33 mouse cellular contexts compared by ENCODE assay signal in the genomic region with DNA sequence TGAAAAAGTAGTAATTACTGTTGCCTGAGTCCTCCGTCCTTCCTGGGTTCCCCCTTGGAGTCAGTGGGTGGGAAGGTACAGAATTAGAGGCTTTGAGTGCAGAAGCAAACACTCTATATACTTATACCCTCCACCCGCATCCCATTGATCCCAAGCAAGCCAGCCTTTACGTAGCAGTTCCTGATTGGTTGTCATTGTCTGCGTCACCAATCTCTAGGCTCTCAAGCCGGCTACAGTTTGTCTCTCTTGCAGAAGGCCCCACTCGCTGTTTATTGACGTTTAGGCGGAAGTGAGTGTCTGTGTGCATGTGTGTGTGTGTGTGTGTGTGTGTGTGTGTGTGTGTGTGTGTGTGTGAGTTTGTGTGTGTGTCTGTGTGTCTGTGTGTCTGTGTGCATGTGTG. TPM values are rescaled to one million over a fixed set of nuclear protein-coding genes. Genes with fewer than 3 reads are reported as not detected.
"Had no signal": no experiment of that assay in that cellular context is flagged by ENCODE, and none has a peak within 500 bp of the region (broad histone marks: within the 10 kb centered on the region; RNA-seq: fewer than 3 reads in every experiment).

No protein-coding gene starts in this region.

- H3K4me1 ChIP-seq: heart, embryonic 12.5 days; hindbrain, embryonic 10.5 days; hindbrain, embryonic 12.5 days; intestine, embryonic 15.5 days; kidney, embryonic 15.5 days; limb, embryonic 13.5 days; limb, embryonic 15.5 days; liver, embryonic 12.5 days had no signal

- H3K4me3 ChIP-seq: heart, adult 2 months; heart, embryonic 12.5 days; hindbrain, embryonic 10.5 days; hindbrain, embryonic 12.5 days; intestine, embryonic 15.5 days; kidney, embryonic 15.5 days; limb, embryonic 13.5 days; limb, embryonic 15.5 days; liver, embryonic 12.5 days had no signal

- H3K4me2 ChIP-seq: heart, embryonic 12.5 days; hindbrain, embryonic 12.5 days; hindbrain, embryonic 14.5 days; intestine, embryonic 15.5 days; kidney, embryonic 15.5 days; limb, embryonic 13.5 days; limb, embryonic 15.5 days; liver, embryonic 12.5 days had no signal

- H3K9ac ChIP-seq: heart, embryonic 12.5 days; hindbrain, embryonic 12.5 days; hindbrain, embryonic 14.5 days; intestine, embryonic 15.5 days; kidney, embryonic 15.5 days; limb, embryonic 13.5 days; limb, embryonic 15.5 days; liver, embryonic 12.5 days; liver, embryonic 14.5 days had no signal

- DNase-seq: gastrocnemius, postnatal 14 days; gastrocnemius, postnatal 36 days; heart, adult 11 months; heart, adult 2 months; heart, postnatal 10 days; heart, postnatal 4 days; kidney, adult 11 months; kidney, adult 2 months; kidney, adult 9 months; kidney, postnatal 14 days; kidney, postnatal 36 days; layer of hippocampus, adult 9-11 months; layer of hippocampus, postnatal 36 days; left cerebral cortex, postnatal 4 days had no signal

- ATAC-seq: hindbrain, embryonic 16.5 days; inflammation-experienced regulatory T-cells, adult 6 months; intestine, embryonic 15.5 days; liver, embryonic 12.5 days had no signal

- H3K27me3 ChIP-seq: heart, embryonic 12.5 days; hindbrain, embryonic 12.5 days; intestine, embryonic 15.5 days; kidney, embryonic 15.5 days; limb, embryonic 13.5 days; limb, embryonic 15.5 days; liver, embryonic 12.5 days had no signal

- H3K27ac ChIP-seq: heart, adult 2 months; hindbrain, embryonic 10.5 days; hindbrain, embryonic 12.5 days; hindbrain, embryonic 14.5 days; intestine, embryonic 15.5 days; kidney, embryonic 15.5 days; kidney, postnatal 0 days; limb, embryonic 13.5 days; limb, embryonic 15.5 days; liver, embryonic 12.5 days; liver, embryonic 14.5 days had no signal

- H3K9me3 ChIP-seq: intestine, embryonic 15.5 days; limb, embryonic 15.5 days had no signal

- H3K36me3 ChIP-seq: heart, embryonic 12.5 days; hindbrain, embryonic 10.5 days; hindbrain, embryonic 12.5 days; intestine, embryonic 15.5 days; kidney, embryonic 15.5 days; limb, embryonic 13.5 days; limb, embryonic 15.5 days; liver, embryonic 12.5 days had no signal

RNA-seq across cellular contexts. Expression of a gene that starts 20.8 kb away (rescaled TPM):
- polyA plus RNA-seq: gonadal fat pad, adult 2 months; heart, adult 2 months; heart, embryonic 12.5 days; heart, embryonic 14.5 days; heart, embryonic 16.5 days; hindbrain, embryonic 10.5 days; hindbrain, embryonic 12.5 days; hindbrain, embryonic 14.5 days; hindbrain, embryonic 16.5 days; inflammation-experienced regulatory T-cells, adult 6 months; intestine, embryonic 15.5 days; kidney, adult 2 months; kidney, embryonic 15.5 days; kidney, postnatal 0 days; large intestine, adult 2 months; limb, embryonic 11.5 days; limb, embryonic 13.5 days; limb, embryonic 15.5 days; liver, adult 2 months; liver, embryonic 12.5 days; liver, embryonic 14.5 days had no signal

RNA-seq across cellular contexts. Expression of a gene that starts 53.1 kb away (rescaled TPM):
- polyA plus RNA-seq: heart, adult 2 months; inflammation-experienced regulatory T-cells, adult 6 months had no signal
